Mouse (Mus musculus): ENCODE results near the gene Hunk. TPM values are rescaled to one million over a fixed set of nuclear protein-coding genes. Genes with fewer than 3 reads are reported as not detected.

The Hunk gene
- under 1 TPM in 1 of 2 experiments, not detected in 1; 0.15 TPM for total RNA-seq (2023)

DNA sequence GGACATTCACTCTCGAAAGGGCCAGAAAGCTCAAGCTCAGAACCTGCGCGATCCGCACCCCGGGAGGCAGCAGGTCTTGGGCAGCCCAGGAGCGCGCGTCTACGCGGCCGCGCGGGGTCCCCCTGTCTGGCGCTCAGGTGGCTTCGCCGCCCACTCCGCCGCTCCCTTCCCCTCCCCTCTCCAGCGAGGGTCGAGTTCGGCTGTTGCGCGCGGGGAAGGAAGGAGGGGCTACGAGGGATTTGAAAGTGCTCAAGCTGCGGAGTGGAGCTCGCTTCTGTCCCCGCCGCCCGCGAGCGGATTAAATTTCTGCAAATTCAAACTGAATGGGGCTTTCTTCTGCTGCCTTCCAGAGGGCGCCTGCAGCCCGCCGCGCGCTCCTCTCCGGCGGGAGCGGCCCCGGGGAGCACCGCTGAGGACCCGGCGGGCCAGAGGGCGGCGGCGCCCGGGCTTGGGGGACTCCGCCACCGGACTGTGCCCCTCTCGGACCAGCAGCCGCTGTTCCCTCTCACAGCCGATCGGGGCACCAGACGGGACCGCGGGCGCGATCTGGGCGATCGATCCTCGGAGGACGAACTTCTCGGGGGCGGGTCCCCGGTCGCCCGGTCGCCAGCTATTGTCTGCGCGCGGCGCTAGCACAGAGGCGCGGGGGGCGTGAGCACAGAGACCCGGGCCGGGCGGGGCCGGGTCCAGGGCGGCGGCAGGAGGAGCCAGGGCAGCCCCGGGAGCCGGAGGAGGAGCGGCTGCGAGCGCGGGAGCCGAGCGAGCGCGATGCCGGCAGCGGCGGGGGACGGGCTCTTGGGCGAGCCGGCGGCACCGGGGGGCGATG is at the start of gene Hunk:
Hunk (plus strand) TSS at position 326 of the 826 bp plus-strand sequence.

Other genes with a start within 250 kb of the Hunk start
- 100 to 1,000 TPM; 136 to 152 TPM for gene Tiam1, start 242.2 kb upstream of the Hunk start, total RNA-seq (2023)
- gene Sod1, start 165.3 kb upstream of the Hunk start, total RNA-seq (2023): 100 to 1,000 TPM; 183 to 225 TPM
- 100 to 1,000 TPM; 104 to 120 TPM for gene Scaf4, start 101.5 kb upstream of the Hunk start, total RNA-seq (2023)

All from neutrophil, adult 59 days (primary cell).